Mouse (Mus musculus): ENCODE measurements around the gene Cyp4f18.
"Not testable (repeated sequence)": the region's sequence is repeated elsewhere in the genome, so short reads cannot be mapped to it uniquely, and the experiment has no call there.

Cyp4f18 gene

GRCm38 (mm10) chr8:71965166-71965565 is 44.3 kb downstream of the Cyp4f18 start:
- Histone ChIP-seq H3K27me3 (ENCODE audit: insufficient read depth, low read length) (no peaks in the 10 kb centered on the region), H3K4me1 (replicated peaks; ENCODE audit: low read depth, low read length) (peaks cover 28% of the 10 kb centered on the region), H3K9me3 (ENCODE audit: low read length) (peaks cover 41% of the 10 kb centered on the region), H3K4me3 (replicated peaks; ENCODE audit: low read length) (no peak overlapping the region), H3K36me3 (ENCODE audit: insufficient read depth, low read length) (peaks cover 95% of the 10 kb centered on the region)
- TF ChIP-seq CTCF (conservative IDR thresholded peaks at IDR 0.05; ENCODE audit: low read length): no peak
- TF ChIP-seq NANOG (IDR thresholded peaks at IDR 0.05; ENCODE audit: borderline replicate concordance, low read length): no peak
- no peak for TF ChIP-seq POU5F1 (IDR thresholded peaks at IDR 0.05; ENCODE audit: borderline replicate concordance, low read length)

GRCm38 (mm10) chr8:71964051-71964450 is 45.4 kb downstream of the Cyp4f18 start:
- no peaks in the 10 kb centered on the region for H3K27me3 ChIP-seq (ENCODE audit: insufficient read depth, low read length)
- H3K4me1 ChIP-seq (replicated peaks; ENCODE audit: low read depth, low read length): peaks cover 34% of the 10 kb centered on the region
- peaks cover 92% of the 10 kb centered on the region for H3K36me3 ChIP-seq (ENCODE audit: insufficient read depth, low read length)
- TF ChIP-seq CTCF (conservative IDR thresholded peaks at IDR 0.05; ENCODE audit: low read length): no peak
- TF ChIP-seq NANOG (IDR thresholded peaks at IDR 0.05; ENCODE audit: borderline replicate concordance, low read length): no peak
- no peak for TF ChIP-seq POU5F1 (IDR thresholded peaks at IDR 0.05; ENCODE audit: borderline replicate concordance, low read length)
- H3K4me3 ChIP-seq (replicated peaks; ENCODE audit: low read length): no peak overlapping the region
- peaks cover 50% of the 10 kb centered on the region for H3K9me3 ChIP-seq (ENCODE audit: low read length)

DNA sequence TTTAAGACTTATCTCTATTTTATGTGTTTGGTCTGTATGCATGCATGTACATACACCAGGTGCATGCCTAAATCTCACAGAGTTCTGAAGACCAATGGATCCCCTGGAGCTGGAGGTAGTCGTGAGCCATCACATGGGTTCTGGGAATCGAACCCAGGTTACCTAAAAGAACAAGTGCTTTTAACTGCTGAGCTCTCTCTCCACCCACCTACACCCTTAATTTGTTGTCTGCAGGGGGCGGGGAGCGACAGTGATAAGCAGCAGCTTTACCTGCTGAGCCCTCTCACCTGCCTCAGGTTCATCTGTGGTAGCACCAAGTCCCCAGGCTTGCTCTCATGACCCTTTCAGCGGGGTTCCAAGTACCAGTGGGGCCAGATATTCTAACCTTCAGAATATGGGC is 47.6 kb downstream of the Cyp4f18 start:
- peaks cover 34% of the 10 kb centered on the region for H3K4me1 ChIP-seq (replicated peaks; ENCODE audit: low read depth, low read length)
- peaks cover 58% of the 10 kb centered on the region for H3K9me3 ChIP-seq (ENCODE audit: low read length)
- H3K36me3 ChIP-seq (ENCODE audit: insufficient read depth, low read length): peaks cover 84% of the 10 kb centered on the region
- H3K27me3 ChIP-seq (ENCODE audit: insufficient read depth, low read length): no peaks in the 10 kb centered on the region
- no peak overlapping the region for H3K4me3 ChIP-seq (replicated peaks; ENCODE audit: low read length)
- TF ChIP-seq POU5F1 (IDR thresholded peaks at IDR 0.05; ENCODE audit: borderline replicate concordance, low read length) (no peak), NANOG (IDR thresholded peaks at IDR 0.05; ENCODE audit: borderline replicate concordance, low read length) (no peak), CTCF (conservative IDR thresholded peaks at IDR 0.05; ENCODE audit: low read length) (no peak)

- H3K4me3 ChIP-seq (replicated peaks; ENCODE audit: low read length): no peak overlapping the region
- H3K36me3 ChIP-seq (ENCODE audit: insufficient read depth, low read length): peaks cover 75% of the 10 kb centered on the region
- peaks cover 34% of the 10 kb centered on the region for H3K4me1 ChIP-seq (replicated peaks; ENCODE audit: low read depth, low read length)
- TF ChIP-seq POU5F1 (IDR thresholded peaks at IDR 0.05; ENCODE audit: borderline replicate concordance, low read length) (no peak), NANOG (IDR thresholded peaks at IDR 0.05; ENCODE audit: borderline replicate concordance, low read length) (no peak), CTCF (conservative IDR thresholded peaks at IDR 0.05; ENCODE audit: low read length) (no peak)
- no peaks in the 10 kb centered on the region for H3K27me3 ChIP-seq (ENCODE audit: insufficient read depth, low read length)
- H3K9me3 ChIP-seq (ENCODE audit: low read length): peaks cover 56% of the 10 kb centered on the region
These were observed 48.9 kb downstream of the Cyp4f18 start for GRCm38 (mm10) chr8:71960483-71960882.

- peaks cover 19% of the 10 kb centered on the region for H3K4me1 ChIP-seq (replicated peaks; ENCODE audit: low read depth, low read length)
- no peaks in the 10 kb centered on the region for H3K27me3 ChIP-seq (ENCODE audit: insufficient read depth, low read length)
- H3K4me3 ChIP-seq (replicated peaks; ENCODE audit: low read length): 0 out of 2 replicates have a peak overlapping the region, but pooled peaks have one; percentile 3
- peaks cover 68% of the 10 kb centered on the region for H3K9me3 ChIP-seq (ENCODE audit: low read length)
- peaks cover 52% of the 10 kb centered on the region for H3K36me3 ChIP-seq (ENCODE audit: insufficient read depth, low read length)
- no peak for TF ChIP-seq CTCF (conservative IDR thresholded peaks at IDR 0.05; ENCODE audit: low read length)
- TF ChIP-seq NANOG (IDR thresholded peaks at IDR 0.05; ENCODE audit: borderline replicate concordance, low read length): no peak
- TF ChIP-seq POU5F1 (IDR thresholded peaks at IDR 0.05; ENCODE audit: borderline replicate concordance, low read length): no peak
These were observed 54.8 kb downstream of the Cyp4f18 start for GRCm38 (mm10) chr8:71954666-71955065.

DNA sequence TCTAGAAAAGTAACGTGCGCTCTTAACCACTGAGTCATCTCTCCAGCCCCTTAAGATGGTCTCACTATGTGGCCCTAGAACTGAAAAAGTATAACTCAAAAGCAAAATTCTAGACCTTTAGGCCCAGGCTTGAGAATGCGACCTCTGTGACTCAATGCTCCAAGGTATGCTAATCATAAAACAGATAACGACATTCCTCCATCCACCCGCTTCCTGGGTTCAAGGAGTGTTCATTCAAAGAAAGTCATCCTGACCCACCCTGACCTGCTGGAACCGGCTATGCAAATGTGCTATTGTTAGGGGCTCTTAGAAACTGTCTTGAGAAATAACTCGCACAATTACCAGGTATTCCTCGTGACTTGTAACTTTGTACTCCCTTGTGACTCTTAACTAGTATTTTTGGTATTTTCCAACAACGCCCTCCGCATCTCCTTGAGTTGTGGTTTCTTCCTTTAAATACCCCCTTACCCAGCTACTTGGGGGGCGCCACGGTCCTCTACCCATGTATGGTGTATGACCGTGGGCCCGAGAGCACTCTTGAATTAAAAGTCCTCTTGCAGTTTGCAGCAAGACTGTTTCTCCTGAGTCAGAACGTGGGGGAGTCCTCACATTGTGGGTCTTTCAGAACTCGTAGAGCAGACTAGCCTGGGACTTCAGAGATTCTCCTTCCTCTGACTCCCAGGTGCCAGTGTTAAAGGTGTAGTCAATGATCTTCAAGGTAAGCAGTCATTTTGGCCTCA is 56.3 kb downstream of the Cyp4f18 start:
- Histone ChIP-seq H3K36me3 (ENCODE audit: insufficient read depth, low read length) (peaks cover 42% of the 10 kb centered on the region), H3K4me1 (replicated peaks; ENCODE audit: low read depth, low read length) (peaks cover 19% of the 10 kb centered on the region), H3K4me3 (replicated peaks; ENCODE audit: low read length) (peak overlapping the region; percentile 88; the same call in 1 of the 2 replicates), H3K9me3 (ENCODE audit: low read length) (peaks cover 56% of the 10 kb centered on the region)
- not testable (repeated sequence) for H3K27me3 ChIP-seq (ENCODE audit: insufficient read depth, low read length)

DNA sequence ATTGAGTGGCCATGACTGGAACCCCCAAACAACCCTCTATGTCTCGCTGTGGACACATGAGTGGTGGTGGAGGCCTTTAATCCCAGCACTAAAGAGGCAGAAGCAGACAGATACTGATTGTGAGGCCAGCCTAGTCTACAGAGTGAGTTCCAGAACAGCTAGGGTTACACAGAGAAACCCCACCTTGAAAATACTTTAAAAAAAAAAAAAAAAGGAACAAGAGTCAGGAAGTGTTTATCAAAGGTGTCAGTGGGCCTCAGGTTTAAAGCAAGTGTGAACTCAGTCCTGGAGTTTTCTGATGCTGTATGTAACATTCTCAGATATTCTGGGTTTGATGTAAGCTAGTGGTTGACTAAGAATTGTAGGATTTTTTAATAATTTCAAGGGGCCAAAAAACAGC is 56.9 kb downstream of the Cyp4f18 start:
- H3K4me3 ChIP-seq (replicated peaks; ENCODE audit: low read length): peak overlapping the region; percentile 88
- H3K36me3 ChIP-seq (ENCODE audit: insufficient read depth, low read length): peaks cover 36% of the 10 kb centered on the region
- TF ChIP-seq NANOG (IDR thresholded peaks at IDR 0.05; ENCODE audit: borderline replicate concordance, low read length) (no peak), CTCF (conservative IDR thresholded peaks at IDR 0.05; ENCODE audit: low read length) (no peak), POU5F1 (IDR thresholded peaks at IDR 0.05; ENCODE audit: borderline replicate concordance, low read length) (no peak)
- peaks cover 49% of the 10 kb centered on the region for H3K9me3 ChIP-seq (ENCODE audit: low read length)
- H3K4me1 ChIP-seq (replicated peaks; ENCODE audit: low read depth, low read length): peaks cover 19% of the 10 kb centered on the region
- H3K27me3 ChIP-seq (ENCODE audit: insufficient read depth, low read length): no peaks in the 10 kb centered on the region

- Histone ChIP-seq H3K9me3 (ENCODE audit: low read length) (peaks cover 43% of the 10 kb centered on the region), H3K4me1 (replicated peaks; ENCODE audit: low read depth, low read length) (peaks cover 19% of the 10 kb centered on the region), H3K36me3 (ENCODE audit: insufficient read depth, low read length) (peaks cover 34% of the 10 kb centered on the region), H3K27me3 (ENCODE audit: insufficient read depth, low read length) (no peaks in the 10 kb centered on the region), H3K4me3 (replicated peaks; ENCODE audit: low read length) (peak overlapping the region; percentile 88)
- no peak for TF ChIP-seq NANOG (IDR thresholded peaks at IDR 0.05; ENCODE audit: borderline replicate concordance, low read length)
- no peak for TF ChIP-seq POU5F1 (IDR thresholded peaks at IDR 0.05; ENCODE audit: borderline replicate concordance, low read length)
- no peak for TF ChIP-seq CTCF (conservative IDR thresholded peaks at IDR 0.05; ENCODE audit: low read length)
These were observed 57.8 kb downstream of the Cyp4f18 start for GRCm38 (mm10) chr8:71951436-71952161.

All from E14TG2a.4 (cell line).